Mouse (Mus musculus): ENCODE data around the gene Teddm3.
A peak's percentile ranks its signal among the peaks of the same experiment; 100 is the strongest.
"Not testable (repeated sequence)": the region's sequence is repeated elsewhere in the genome, so short reads cannot be mapped to it uniquely, and the experiment has no call there.

Teddm3 gene

GRCm38 (mm10) chr16:21153900-21154299 lies at the start of gene Teddm3:
Teddm3 (minus strand) TSS chr16:21154000.
- not testable (repeated sequence) for DNase-seq

GRCm38 (mm10) chr16:21202731-21203130 lies 48.9 kb upstream of the Teddm3 start:
- DNase-seq = no peak

DNA sequence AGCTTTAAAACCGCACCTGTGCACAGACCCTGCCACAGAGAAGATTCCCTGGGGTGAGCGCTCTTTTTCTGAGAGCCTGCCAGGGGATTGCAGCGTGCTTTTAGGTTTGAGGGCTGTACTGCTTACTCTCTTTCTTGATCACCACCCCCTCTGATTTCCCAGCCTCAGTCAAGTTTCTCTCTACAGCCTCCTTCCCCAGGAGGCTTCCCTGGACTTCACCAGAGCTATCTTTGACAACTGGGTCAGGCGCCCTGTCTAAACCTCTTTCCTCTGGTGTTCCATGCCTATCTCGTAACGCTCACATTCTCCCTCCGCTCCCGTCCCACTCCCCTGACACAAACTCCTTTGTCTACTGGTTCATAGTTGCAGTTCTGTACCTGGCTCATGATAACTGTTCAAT lies 45.6 kb upstream of the Teddm3 start:
- no peak for DNase-seq

DNA sequence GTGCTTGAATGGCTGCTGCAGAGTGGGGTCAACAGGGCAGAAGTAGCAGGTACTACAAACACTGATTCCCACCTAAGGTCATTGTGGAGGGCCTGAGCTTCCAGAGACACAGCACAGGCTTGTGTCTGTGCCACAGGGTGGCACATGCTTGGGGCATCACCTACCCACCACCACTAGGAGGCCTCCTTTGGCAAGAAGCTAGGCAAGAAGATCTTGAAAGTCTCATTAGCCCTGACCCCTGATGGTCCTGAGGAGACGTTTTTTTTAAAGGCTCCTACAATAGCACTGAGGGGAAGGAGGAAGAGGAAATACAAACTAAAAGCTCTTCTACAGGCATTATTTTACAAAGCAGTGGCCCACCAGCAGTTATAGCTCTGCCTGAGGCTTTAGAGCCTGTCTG lies 44.7 kb upstream of the Teddm3 start:
- peak; percentile 51 for DNase-seq

GRCm38 (mm10) chr16:21198006-21198405 lies 44.2 kb upstream of the Teddm3 start:
- no peak for DNase-seq

DNA sequence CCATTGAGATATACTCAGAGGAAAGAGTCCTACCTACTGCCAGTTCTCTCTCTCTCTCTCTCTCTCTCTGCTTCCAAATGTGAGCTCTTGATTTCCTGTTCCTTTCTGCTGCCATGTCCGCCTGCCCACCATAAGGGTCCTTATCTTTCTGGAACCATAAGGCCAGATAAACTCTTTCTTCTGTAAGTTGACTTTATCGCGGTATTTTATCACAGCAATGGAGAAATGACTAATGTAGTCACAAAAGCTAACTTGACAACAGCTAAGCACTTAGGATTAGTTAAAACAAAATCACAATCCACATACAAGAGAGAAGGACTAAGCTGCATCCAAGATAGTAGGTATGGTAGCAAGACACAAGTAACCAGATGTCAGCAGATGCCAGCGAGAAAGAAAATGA lies 43.7 kb upstream of the Teddm3 start:
- no peak for DNase-seq

DNA sequence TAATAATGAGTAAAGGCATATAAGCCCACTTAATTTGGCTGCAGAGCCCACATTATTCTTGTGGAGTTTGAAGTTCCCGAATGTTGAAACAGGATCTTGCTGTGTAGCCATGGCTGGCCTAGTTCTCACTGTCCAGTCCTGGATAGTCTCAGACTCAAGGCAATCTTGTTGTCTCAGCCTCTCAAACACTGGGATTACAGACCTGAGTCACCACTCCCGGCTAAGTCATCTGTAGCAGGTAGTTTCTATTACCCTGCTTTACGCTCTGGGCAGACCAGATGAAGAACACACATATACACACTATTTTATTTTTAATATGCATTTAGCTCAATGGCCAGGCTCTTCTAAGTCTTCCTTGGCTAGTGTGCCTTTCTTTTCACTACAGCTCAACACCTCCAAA lies 42.8 kb upstream of the Teddm3 start:
- DNase-seq = no peak

- DNase-seq = no peak
These were observed 41.6 kb upstream of the Teddm3 start for GRCm38 (mm10) chr16:21195260-21195866.

GRCm38 (mm10) chr16:21194182-21194581 lies 40.4 kb upstream of the Teddm3 start:
- DNase-seq = peak; percentile 46

DNA sequence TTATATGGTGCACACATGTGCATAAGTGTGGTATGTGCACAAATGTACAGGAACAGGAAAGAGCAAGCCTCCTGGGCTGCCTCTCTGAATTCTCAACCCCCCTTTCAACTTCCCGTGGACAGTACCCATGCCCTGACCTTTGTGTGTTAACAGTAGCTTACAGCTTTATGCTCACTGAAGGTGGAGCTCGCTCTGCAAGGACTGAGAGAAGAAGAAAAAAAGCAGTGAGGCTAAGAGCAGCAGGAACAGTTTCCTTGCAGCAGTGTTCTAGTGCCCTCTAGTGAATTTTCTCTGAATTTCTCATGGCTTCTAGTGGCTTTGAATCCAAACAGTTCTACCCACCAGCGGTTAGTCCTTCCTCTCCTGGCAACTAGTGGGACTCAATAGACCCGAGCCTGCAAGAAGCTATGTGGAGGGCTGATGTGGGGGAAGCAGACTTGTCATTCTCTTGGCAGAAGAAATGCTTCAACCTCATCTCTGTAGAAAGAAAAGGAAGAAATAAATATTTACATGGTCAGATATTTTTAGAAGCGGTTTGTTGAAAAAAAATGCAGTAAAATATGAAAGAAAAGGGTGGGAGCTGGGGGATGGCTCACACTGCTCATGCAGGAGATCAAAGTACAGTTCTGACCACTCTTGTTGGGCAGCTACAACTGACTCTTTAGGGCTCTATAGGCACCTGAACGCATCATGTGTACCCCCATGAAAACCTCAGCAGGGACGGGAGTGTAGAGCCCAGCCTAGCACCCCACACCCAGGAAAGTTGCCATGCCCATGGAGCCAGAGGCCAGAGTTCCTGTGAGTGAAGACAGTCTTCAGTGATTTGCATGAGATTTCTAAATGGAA lies 38.9 kb upstream of the Teddm3 start:
- DNase-seq = peak; percentile 81

- no peak for DNase-seq
These were observed 37.8 kb upstream of the Teddm3 start for GRCm38 (mm10) chr16:21191569-21191968.

DNA sequence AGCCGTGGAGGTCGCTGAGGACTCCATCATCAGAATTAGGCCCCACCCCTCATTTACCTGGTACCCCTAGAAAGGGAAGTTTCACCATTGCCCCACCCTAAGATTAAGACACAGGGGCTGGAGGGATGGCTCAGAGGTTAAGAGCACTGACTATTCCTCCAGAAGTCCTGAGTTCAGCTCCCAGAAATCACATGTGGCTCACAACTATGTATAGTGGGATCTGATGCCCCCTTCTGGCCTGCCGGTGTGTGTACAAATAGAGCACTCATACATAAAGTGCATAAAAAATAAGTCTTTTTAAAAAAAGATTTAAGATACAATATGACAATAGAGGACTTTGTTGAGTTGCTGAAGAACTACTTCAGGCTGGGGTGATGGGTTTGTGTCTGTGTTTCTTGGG lies 34.5 kb upstream of the Teddm3 start:
- DNase-seq = no peak

- DNase-seq = no peak
These were observed 33.8 kb upstream of the Teddm3 start for GRCm38 (mm10) chr16:21187568-21187967.

DNA sequence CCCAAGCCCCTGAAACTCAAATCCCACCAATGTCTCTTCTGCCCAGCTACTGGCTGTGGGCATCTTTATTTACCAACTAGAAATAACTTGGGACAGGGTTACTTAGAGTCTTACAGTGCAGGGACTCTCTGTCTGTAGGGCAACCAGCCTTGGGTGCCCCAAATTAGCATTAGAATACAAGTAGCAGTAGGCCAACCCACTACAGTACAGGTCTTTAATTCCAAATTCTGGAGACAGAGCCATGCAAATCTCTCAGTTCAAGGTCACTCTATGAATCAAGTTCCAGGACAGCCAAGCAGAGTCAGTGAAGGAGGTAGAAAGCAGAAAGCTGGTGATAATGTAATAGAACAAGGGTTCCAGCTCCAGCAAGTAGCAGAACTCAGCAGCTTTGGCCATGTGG lies 30.9 kb upstream of the Teddm3 start:
- DNase-seq = no peak

GRCm38 (mm10) chr16:21182108-21182507 lies 28.3 kb upstream of the Teddm3 start:
- no peak for DNase-seq

DNA sequence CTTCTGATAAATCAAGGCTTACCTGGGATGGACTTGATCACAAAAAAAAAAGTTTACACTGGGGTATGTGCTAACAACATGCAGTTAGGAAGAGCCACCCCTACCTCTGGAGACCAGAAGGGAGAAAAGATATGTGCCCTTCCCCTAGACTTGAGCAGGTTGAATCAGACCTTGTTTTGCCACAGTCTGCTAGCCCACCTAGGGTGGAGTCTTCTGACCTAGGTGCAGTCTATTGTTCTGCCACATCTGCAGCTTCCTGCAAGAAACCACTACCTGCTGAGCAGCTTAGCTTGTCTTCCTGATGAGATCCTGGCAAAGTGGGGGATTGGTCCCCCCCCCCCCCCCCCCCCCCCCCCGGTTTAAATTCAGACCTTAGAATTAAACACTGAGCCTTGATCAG lies 21.4 kb upstream of the Teddm3 start:
- no peak for DNase-seq

- no peak for DNase-seq
These were observed 14.9 kb upstream of the Teddm3 start for GRCm38 (mm10) chr16:21168730-21169129.

GRCm38 (mm10) chr16:21165343-21166220 lies 11.8 kb upstream of the Teddm3 start:
- DNase-seq = not testable (repeated sequence)

DNA sequence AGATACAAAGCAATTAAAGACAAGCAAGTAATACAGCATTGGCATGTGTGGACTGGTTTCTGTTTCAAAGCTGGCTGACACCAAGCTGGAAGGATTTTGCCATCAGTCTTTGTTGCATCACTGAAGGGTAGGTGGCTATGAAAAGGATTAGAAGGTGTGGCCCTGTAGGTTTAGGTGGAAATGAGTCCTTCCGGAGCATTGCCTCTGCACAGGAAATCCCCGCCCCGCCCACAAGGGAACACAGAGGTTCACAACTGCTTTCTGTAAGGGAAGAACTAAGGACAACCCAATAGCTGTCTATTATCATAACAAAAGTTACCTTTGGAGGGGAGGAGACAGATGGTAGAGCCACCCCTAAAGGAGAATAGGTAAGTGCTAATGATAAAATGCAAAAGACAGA lies 9.6 kb upstream of the Teddm3 start:
- DNase-seq = not testable (repeated sequence)

DNA sequence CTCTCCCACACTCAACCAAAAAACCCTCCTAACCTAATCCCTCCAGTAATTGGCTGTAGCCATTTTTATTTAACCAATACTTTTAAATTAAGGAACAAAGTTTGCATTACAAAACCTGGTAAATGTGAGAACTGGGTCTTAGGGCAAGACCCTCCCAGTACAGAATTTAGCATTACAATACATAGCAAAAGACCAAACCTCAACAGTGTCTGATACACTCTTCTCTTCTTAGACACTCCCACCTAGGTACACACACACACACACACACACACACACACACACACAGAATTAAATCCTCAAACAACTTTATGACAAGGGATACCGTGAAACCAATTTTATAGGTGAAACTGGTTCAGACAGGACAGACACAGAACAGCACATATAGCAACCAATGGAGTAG lies 5.4 kb upstream of the Teddm3 start:
- DNase-seq = not testable (repeated sequence)

DNA sequence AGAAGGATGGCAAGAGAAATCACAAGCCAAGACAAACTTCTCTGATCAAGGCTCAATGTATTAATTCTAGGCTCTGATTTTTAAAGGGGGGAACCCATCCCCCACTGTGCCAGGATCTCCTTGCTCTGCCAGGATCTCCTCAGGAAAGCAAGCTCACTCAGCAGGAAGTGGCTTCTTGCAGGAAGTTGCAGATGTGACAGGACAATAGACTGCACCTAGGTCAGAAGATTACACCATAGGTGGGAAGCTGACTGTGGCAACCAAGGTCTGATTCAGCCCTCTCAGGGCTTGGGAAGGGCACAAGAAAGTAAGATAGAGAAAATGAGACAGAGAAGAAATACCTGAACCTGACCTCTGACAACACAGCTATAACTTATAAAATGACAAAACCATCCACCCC lies 2.5 kb upstream of the Teddm3 start:
- not testable (repeated sequence) for DNase-seq

DNA sequence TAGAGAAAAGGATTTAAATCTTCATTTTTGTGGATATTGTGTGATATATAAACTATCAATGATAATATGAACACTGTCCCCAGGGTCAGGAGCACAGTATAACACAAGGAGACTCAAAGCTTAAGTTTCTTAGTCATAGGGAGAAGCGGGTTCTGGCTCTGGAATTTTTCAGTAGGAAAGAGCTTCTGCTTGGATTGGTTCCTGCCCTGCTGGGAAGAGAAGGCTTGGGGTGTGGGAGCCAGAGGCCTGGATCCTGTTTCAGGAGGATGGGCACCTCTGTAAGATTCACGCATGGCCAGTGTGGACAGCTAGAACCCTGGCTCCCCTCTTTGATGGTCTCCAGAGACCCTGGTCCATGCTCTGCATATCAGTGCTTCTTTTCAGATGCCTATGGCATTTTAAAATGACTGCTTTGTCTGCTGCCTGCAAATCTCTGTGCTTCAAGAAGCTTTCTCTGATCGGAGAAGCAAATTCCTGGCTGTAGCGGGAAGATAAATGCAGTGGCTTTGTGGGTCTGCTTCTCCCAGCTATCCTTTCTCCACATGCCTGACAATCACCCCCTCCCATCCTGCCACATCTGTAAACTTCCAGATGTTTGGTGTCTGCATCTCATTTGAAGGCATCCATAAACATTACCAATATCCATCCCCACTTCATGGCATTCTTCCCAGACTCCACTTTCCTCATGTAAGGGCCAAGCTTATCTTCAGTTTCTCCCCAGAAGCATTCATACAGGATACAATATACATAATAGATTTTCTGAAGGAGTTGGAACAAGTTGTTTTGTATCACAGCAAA lies 2.0 kb downstream of the Teddm3 start:
- peak; percentile 8 for DNase-seq

GRCm38 (mm10) chr16:21149896-21150295 lies 3.9 kb downstream of the Teddm3 start:
- DNase-seq = no peak
